Comparison of ENCODE assay signal across 24 mouse cellular contexts in the genomic region with DNA sequence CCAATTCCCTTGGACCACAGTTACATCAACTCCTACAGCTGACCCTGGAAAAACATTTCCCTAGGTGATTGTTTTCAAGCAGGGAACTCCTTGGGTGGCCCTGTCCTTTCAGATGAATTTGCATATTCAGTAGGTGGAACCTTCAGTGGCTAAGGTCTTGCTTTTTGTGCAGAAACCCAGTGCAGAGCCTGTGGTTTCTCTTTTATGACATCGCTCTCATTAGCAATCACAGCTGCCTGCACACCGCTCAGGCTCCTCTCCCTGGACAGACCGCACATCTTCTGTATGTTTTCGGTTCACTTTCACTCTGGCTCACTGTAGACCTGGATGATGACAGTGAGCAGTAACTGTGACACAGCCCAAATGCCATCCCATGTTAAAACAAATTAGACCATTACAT. TPM values are rescaled to one million over a fixed set of nuclear protein-coding genes. Genes with fewer than 3 reads are reported as not detected.
DNase-seq lines count a peak whose midpoint lies in the region; ATAC-seq and TF ChIP-seq lines count a peak whose summit lies in the region.
"Had no signal": no experiment of that assay in that cellular context is flagged by ENCODE, and none has a peak within 500 bp of the region (broad histone marks: within the 10 kb centered on the region; RNA-seq: fewer than 3 reads in every experiment).

No protein-coding gene starts in this region.

- in situ Hi-C loops in Patski (cut with MboI; ENCODE audit: low pct_unique_long_range_greater_than_20kb): no loop called here

- TF ChIP-seq CTCF in midbrain, postnatal 0 days (IDR thresholded peaks at IDR 0.05): no peak
- no peak for TF ChIP-seq CTCF in Patski (IDR thresholded peaks at IDR 0.05)

- intact Hi-C loops in heart, postnatal 36 days (cut with DNase I): no loop called here

- H3K4me3 ChIP-seq in heart, embryonic 10.5 days: no peak overlapping the region
- no peak overlapping the region for H3K4me3 ChIP-seq in midbrain, embryonic 12.5 days
- no peak overlapping the region for H3K4me3 ChIP-seq in midbrain, postnatal 0 days (ENCODE audit: low read depth, low read length)
- H3K4me3 ChIP-seq: forebrain, embryonic 13.5 days; limb, embryonic 13.5 days; lung, embryonic 15.5 days; midbrain, embryonic 10.5 days had no signal

- no peak overlapping the region for H3K27ac ChIP-seq in heart, embryonic 10.5 days
- H3K27ac ChIP-seq in midbrain, embryonic 12.5 days (replicated peaks): no peak overlapping the region
- H3K27ac ChIP-seq in midbrain, postnatal 0 days (ENCODE audit: low read depth, low read length): no peak overlapping the region
- H3K27ac ChIP-seq: forebrain, embryonic 13.5 days; limb, embryonic 13.5 days; liver, embryonic 14.5 days; lung, embryonic 15.5 days; macrophage had no signal

- no peak overlapping the region for H3K4me2 ChIP-seq in midbrain, embryonic 12.5 days (replicated peaks)
- no peak overlapping the region for H3K4me2 ChIP-seq in midbrain, postnatal 0 days (ENCODE audit: low read depth, low read length, poor library complexity, severe bottlenecking)
- H3K4me2 ChIP-seq: forebrain, embryonic 13.5 days; limb, embryonic 13.5 days; lung, embryonic 15.5 days had no signal

- peaks cover 11% of the 10 kb centered on the region for H3K4me1 ChIP-seq in heart, embryonic 10.5 days
- H3K4me1 ChIP-seq in midbrain, embryonic 12.5 days: peaks cover 35% of the 10 kb centered on the region
- H3K4me1 ChIP-seq in midbrain, postnatal 0 days (ENCODE audit: insufficient read depth, low read length): peaks cover 15% of the 10 kb centered on the region; the same call in 1 of the 2 replicates

- WGBS in heart, embryonic 10.5 days: 90% methylated on average over 4 of the region's 4 CpGs
- 59% methylated on average over 4 of the region's 4 CpGs for WGBS in midbrain, embryonic 12.5 days
- 53% methylated on average over 4 of the region's 4 CpGs for WGBS in midbrain, postnatal 0 days

- H3K9me3 ChIP-seq in heart, embryonic 10.5 days: no peaks in the 10 kb centered on the region
- H3K9me3 ChIP-seq in midbrain, embryonic 12.5 days: no peaks in the 10 kb centered on the region
- H3K9me3 ChIP-seq in midbrain, postnatal 0 days (ENCODE audit: low read length): no peaks in the 10 kb centered on the region
- H3K9me3 ChIP-seq: forebrain, embryonic 13.5 days; limb, embryonic 13.5 days; lung, embryonic 15.5 days; midbrain, embryonic 10.5 days had no signal

- H3K9ac ChIP-seq in midbrain, embryonic 12.5 days (replicated peaks): 0 out of 2 replicates have a peak overlapping the region, but pooled peaks have one; percentile 6
- H3K9ac ChIP-seq in midbrain, postnatal 0 days (replicated peaks; ENCODE audit: low read length, poor library complexity, severe bottlenecking): no peak overlapping the region
- H3K9ac ChIP-seq: forebrain, embryonic 13.5 days; limb, embryonic 13.5 days; liver, embryonic 14.5 days; lung, embryonic 15.5 days had no signal

- no peaks in the 10 kb centered on the region for H3K36me3 ChIP-seq in heart, embryonic 10.5 days
- no peaks in the 10 kb centered on the region for H3K36me3 ChIP-seq in midbrain, embryonic 12.5 days
- no peaks in the 10 kb centered on the region for H3K36me3 ChIP-seq in midbrain, postnatal 0 days (ENCODE audit: insufficient read depth, low read length)
- H3K36me3 ChIP-seq: limb, embryonic 13.5 days; lung, embryonic 15.5 days; midbrain, embryonic 10.5 days had no signal

- CTCF ChIA-PET in Patski (lab: Charles Lee): no interaction called here

- POLR2A ChIA-PET in Patski (lab: Charles Lee): no interaction called here

- DNase-seq in heart, embryonic 10.5 days (ENCODE audit: low spot score): peak; percentile 56
- DNase-seq in heart, postnatal 36 days: no peak
- no peak for DNase-seq in midbrain, postnatal 0 days (ENCODE audit: low spot score)
- peak; percentile 34 for DNase-seq in Patski (ENCODE audit: low read depth, low spot score)
- no peak for DNase-seq in cerebellum, adult 11-12 months
- no peak for DNase-seq in urinary bladder, adult 2 months (ENCODE audit: low spot score)
- DNase-seq: adrenal gland, postnatal 36 days; B cell, adult 2 months; cerebellum, adult 8-10 months; gastrocnemius, postnatal 10 days; heart, adult 18-20 months; kidney, adult 2 months; kidney, postnatal 25 days; thymus, postnatal 14 days had no signal

- peak; percentile 35; the same call in 1 of the 2 replicates for ATAC-seq in midbrain, embryonic 12.5 days (ENCODE audit: low FRiP score, low read depth)
- ATAC-seq in midbrain, postnatal 0 days (ENCODE audit: low FRiP score): no peak
- peak; percentile 80 for ATAC-seq in Patski
- ATAC-seq: forebrain, embryonic 13.5 days; inflammation-experienced regulatory T-cells, adult 6 months had no signal

- peaks cover 37% of the 10 kb centered on the region for H3K27me3 ChIP-seq in heart, embryonic 10.5 days (ENCODE audit: insufficient read depth, poor library complexity, severe bottlenecking)
- no peaks in the 10 kb centered on the region for H3K27me3 ChIP-seq in midbrain, embryonic 12.5 days
- no peaks in the 10 kb centered on the region for H3K27me3 ChIP-seq in midbrain, postnatal 0 days (ENCODE audit: insufficient read depth, low read length)
- H3K27me3 ChIP-seq in Patski: no peaks in the 10 kb centered on the region
- H3K27me3 ChIP-seq: forebrain, embryonic 13.5 days; limb, embryonic 13.5 days; lung, embryonic 15.5 days had no signal

RNA-seq across cellular contexts. Expression of a gene that starts 26.0 kb away (rescaled TPM):
- 0.69 and 2.0 TPM in 2 replicates for polyA plus RNA-seq in heart, embryonic 10.5 days (2016; fragmentation: Nextera tagmentation; extraction: Ambion mirVana)
- under 1 TPM; 0.54 to 0.58 TPM for total RNA-seq in heart, postnatal 36 days (2021)
- polyA plus RNA-seq in midbrain, embryonic 12.5 days (2016; fragmentation: Nextera tagmentation; extraction: Ambion mirVana): 9.6 and 12.0 TPM in 2 replicates
- 40.4 and 40.7 TPM in 2 replicates for total RNA-seq in midbrain, postnatal 0 days (2014; rRNA removed)
- 18.3 and 19.1 TPM in 2 replicates for polyA plus RNA-seq in midbrain, postnatal 0 days (2015; fragmentation: Nextera tagmentation; extraction: Ambion mirVana)
- polyA plus RNA-seq in Patski (2021): 19.0 TPM
- polyA plus RNA-seq in urinary bladder, adult 2 months (2012; rRNA removed): 3.0 and 4.8 TPM in 2 replicates
- total RNA-seq: hematopoietic stem cell, adult 5-6 weeks; neutrophil, adult 5-6 weeks had no signal
- polyA plus RNA-seq: inflammation-experienced regulatory T-cells, adult 6 months; macrophage had no signal

Comparison
In these comparisons a context has a peak if more than half of its experiments do, and no peak if none do; other contexts are left out.
1. DNase-seq: peak in heart, embryonic 10.5 days (single experiment) and Patski (single experiment); none in heart, postnatal 36 days (0 of 2), midbrain, postnatal 0 days (single experiment), cerebellum, adult 11-12 months (single experiment) and urinary bladder, adult 2 months (single experiment).